Mouse (Mus musculus) forebrain, postnatal 0 days (tissue): ENCODE results near the gene Hacd3. TPM values are rescaled to one million over a fixed set of nuclear protein-coding genes. Genes with fewer than 3 reads are reported as not detected.
A peak's percentile ranks its signal among the peaks of the same experiment; 100 is the strongest.

ENCODE experiments used
- ATAC-seq: fragments of 200-750 bp; cut with Nextera tagmentation; 2 replicates; pipeline ENCODE4 v1.8.0; 2017; ENCODE audit warnings: mild to moderate bottlenecking, moderate library complexity
- DNase-seq: peaks from one replicate; pipeline ENCODE4 v3.0.0-alpha.2; 2015
- H3K27ac ChIP-seq: fragments of 300-500 bp; sonication (generic); 2 replicates; pipeline ENCODE4 v1.5.1; 2014; ENCODE audit warnings: low read depth, mild to moderate bottlenecking, antibody characterized with exemption, low read length, moderate library complexity, mixed read lengths
- H3K27me3 ChIP-seq: fragments of 300-500 bp; sonication (generic); 2 replicates; pipeline ENCODE4 v1.6.1; 2014; ENCODE audit warnings: mild to moderate bottlenecking, low read length, mixed read lengths; ENCODE audit not compliant: insufficient read depth
- H3K36me3 ChIP-seq: fragments of 300-500 bp; sonication (generic); 2 replicates; pipeline ENCODE4 v1.6.1; 2014; ENCODE audit warnings: mild to moderate bottlenecking, moderate library complexity; ENCODE audit not compliant: insufficient read depth
- H3K4me1 ChIP-seq: fragments of 300-500 bp; sonication (generic); 2 replicates; pipeline ENCODE4 v1.6.1; 2014; ENCODE audit warnings: antibody characterized with exemption; ENCODE audit not compliant: insufficient read depth
- H3K4me2 ChIP-seq: fragments of 300-500 bp; sonication (generic); 2 replicates; pipeline ENCODE4 v1.6.1; 2014; ENCODE audit warnings: low read depth, mild to moderate bottlenecking, moderate library complexity
- H3K4me3 ChIP-seq: fragments of 300-500 bp; sonication (generic); 2 replicates; pipeline ENCODE4 v1.5.1; 2014; ENCODE audit warnings: low read depth, low read length, mixed read lengths
- H3K9ac ChIP-seq: fragments of 300-500 bp; sonication (generic); 2 replicates; pipeline ENCODE4 v1.6.1; 2014; ENCODE audit warnings: mild to moderate bottlenecking
- H3K9me3 ChIP-seq: fragments of 300-500 bp; sonication (generic); 2 replicates; pipeline ENCODE4 v1.6.1; 2016; ENCODE audit warnings: low read length
- CTCF ChIP-seq: sonication (generic); IDR thresholded peaks from 2 replicates; pipeline ENCODE4 v1.5.1; 2016; ENCODE audit warnings: antibody characterized with exemption, control low read depth, low read depth
- WGBS: fragments of 180-500 bp; shearing (Covaris S2); extraction: QIAGEN DNeasy Blood & Tissue Kit; methylation state at CpG from one replicate; pipeline ENCODE4 v1.1.7; 2014; 5-methylcytosine and 5-hydroxymethylcytosine counted together
- polyA plus RNA-seq: library from polyadenylated mRNA; unstranded; fragments of >200 nt; fragmentation: Nextera tagmentation; extraction: Ambion mirVana; gene quantifications from 2 replicates; pipeline ENCODE4 v1.2.1, GENCODE M21; 2015
- total RNA-seq: library from RNA; depleted of rRNA; stranded (reverse); fragments of >200 nt; gene quantifications from 2 replicates; pipeline ENCODE4 v1.2.3, GENCODE M21; 2014

The Hacd3 gene
- total and polyA plus RNA-seq, 2 experiments from 2014 or later, result 165 to 182 TPM

DNA sequence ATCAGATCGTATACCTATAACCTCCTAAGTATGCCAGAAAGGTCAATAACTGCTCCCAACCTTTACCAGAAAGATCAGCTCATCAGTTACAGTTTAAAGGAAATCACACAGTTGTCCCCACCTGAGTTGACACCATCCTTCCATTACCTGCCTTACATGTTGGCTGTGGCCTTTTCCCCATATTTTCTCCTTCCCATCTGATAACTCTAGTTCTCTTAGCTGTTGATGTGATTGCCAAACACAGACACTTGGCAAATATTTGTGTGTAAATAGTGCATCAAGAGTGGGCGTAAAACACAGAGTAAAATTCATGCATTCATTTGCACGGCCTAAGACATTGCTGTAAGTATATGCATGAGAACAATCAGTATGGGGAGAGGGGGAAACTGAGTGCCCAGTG, 2.0 kb upstream of the Hacd3 start:
- H3K4me3 ChIP-seq, result no peak overlapping the region
- WGBS, result 94% methylated on average over 3 of the region's 3 CpGs
- no peaks in the 10 kb centered on the region for H3K9me3 ChIP-seq
- no peak for TF ChIP-seq CTCF
- DNase-seq, result no peak
- no peaks in the 10 kb centered on the region for H3K36me3 ChIP-seq
- no peak overlapping the region for H3K9ac ChIP-seq
- H3K4me2 ChIP-seq, result no peak overlapping the region
- no peak overlapping the region for H3K27ac ChIP-seq
- H3K27me3 ChIP-seq, result no peaks in the 10 kb centered on the region
- H3K4me1 ChIP-seq, result peaks cover 25% of the 10 kb centered on the region
- no peak for ATAC-seq

DNA sequence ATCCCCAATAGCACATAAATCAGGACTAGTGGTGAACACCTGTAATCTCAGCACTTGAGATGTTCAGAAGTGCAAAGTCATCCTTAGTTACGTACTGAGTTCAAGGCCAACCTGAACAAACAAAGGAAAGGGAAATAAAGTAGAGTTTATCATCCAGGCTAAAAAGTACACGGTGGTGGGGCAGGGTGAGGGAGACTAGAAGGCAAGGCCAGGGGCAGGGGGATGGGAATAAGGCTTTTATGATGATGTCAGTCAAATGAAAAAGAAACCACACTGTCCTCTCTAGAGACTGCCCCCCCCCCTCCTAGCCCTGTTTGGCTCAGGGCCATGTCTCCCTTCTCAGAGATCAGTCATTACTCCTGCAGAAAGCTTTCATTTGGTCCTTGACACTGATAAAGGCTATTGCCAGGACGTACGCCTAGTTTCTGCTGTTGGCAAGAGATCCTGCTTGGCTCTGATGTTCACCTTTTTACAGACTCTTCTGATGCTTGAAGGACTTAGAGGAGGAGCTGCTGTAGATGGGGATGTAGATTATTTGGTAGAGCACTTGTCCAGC, 1.2 kb upstream of the Hacd3 start:
- H3K36me3 ChIP-seq, result no peaks in the 10 kb centered on the region
- peaks cover 30% of the 10 kb centered on the region for H3K4me1 ChIP-seq
- 51% methylated on average over 4 of the region's 4 CpGs for WGBS
- H3K27ac ChIP-seq, result peak overlapping the region; percentile 93; the same call in 1 of the 2 replicates
- no peak overlapping the region; the same call in 1 of the 2 replicates for H3K9ac ChIP-seq
- H3K4me3 ChIP-seq, result no peak overlapping the region
- 0 out of 2 replicates have a peak overlapping the region, but pooled peaks have one; percentile 69 for H3K4me2 ChIP-seq
- H3K27me3 ChIP-seq, result no peaks in the 10 kb centered on the region
- DNase-seq, result no peak
- H3K9me3 ChIP-seq, result no peaks in the 10 kb centered on the region
- no peak for ATAC-seq
- TF ChIP-seq CTCF, result 0 out of 2 replicates have a peak, but pooled peaks have one; percentile 7

DNA sequence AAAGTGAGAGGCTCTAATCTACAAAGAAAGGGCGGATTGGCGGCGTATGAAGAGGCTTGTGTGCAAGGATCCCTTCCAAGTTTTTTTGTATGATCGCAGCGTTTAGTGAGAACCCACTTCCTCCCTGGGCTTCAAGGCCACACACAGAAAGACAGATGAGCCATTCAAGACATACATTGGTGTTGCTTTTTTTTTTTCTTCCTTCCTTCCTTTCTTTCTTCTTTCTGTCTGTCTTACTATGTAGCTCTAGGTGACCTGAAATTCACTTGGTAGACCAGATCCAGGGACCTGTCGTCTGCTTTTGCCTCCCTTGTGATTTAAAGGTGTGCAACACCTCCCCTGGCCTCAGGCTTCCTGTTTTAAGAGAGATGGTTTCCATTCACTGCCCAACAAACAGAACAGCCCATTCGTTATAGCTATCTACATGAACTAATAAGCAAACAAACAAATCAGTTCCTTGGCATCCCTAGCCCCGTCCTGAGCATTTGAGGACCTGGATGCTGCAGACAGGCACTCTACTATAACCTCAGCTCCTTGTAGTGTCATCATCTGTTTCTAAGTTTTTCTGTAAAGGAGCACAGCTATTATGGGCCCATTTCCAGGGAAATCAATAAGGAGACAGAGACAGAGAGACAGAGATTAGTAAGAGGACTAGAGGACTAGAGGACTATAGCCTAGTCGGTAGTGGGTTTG, 540 bp upstream of the Hacd3 start:
- H3K27ac ChIP-seq, result peak overlapping the region; percentile 93
- DNase-seq, result no peak
- no peaks in the 10 kb centered on the region for H3K36me3 ChIP-seq
- peak overlapping the region; percentile 96 for H3K9ac ChIP-seq
- H3K4me3 ChIP-seq, result peak overlapping the region; percentile 95
- no peak for ATAC-seq
- peak overlapping the region; percentile 69 for H3K4me2 ChIP-seq
- WGBS, result 17% methylated on average over 9 of the region's 9 CpGs
- no peaks in the 10 kb centered on the region for H3K9me3 ChIP-seq
- no peaks in the 10 kb centered on the region for H3K27me3 ChIP-seq
- peaks cover 34% of the 10 kb centered on the region for H3K4me1 ChIP-seq
- TF ChIP-seq CTCF, result no peak

DNA sequence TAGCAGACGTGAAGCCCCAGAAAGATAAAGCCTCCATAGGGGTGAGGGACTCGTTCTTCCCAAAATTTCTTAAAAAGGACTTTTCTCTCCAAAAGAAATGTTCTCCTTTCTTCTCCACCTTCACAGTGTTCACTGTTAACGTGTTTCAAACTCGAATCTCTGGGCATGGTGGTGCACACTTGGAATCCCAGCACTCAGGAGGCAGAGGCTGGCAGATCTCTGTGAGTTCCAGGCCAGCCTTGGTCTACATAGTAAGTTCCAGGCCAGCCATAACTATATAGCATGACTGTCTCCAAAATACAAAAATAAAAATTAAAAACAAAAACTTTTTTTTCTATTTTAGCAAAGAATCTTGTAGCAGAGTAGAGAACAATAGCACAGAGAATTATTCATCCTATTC, 1.4 kb downstream of the Hacd3 start:
- no peaks in the 10 kb centered on the region for H3K9me3 ChIP-seq
- H3K4me2 ChIP-seq, result peak overlapping the region; percentile 69
- no peaks in the 10 kb centered on the region for H3K27me3 ChIP-seq
- peak overlapping the region; percentile 96 for H3K9ac ChIP-seq
- H3K4me3 ChIP-seq, result peak overlapping the region; percentile 95
- no peak for DNase-seq
- TF ChIP-seq CTCF, result no peak
- ATAC-seq, result no peak
- H3K4me1 ChIP-seq, result peaks cover 41% of the 10 kb centered on the region
- H3K36me3 ChIP-seq, result no peaks in the 10 kb centered on the region
- WGBS, result 68% methylated on average over 4 of the region's 4 CpGs
- H3K27ac ChIP-seq, result no peak overlapping the region

DNA sequence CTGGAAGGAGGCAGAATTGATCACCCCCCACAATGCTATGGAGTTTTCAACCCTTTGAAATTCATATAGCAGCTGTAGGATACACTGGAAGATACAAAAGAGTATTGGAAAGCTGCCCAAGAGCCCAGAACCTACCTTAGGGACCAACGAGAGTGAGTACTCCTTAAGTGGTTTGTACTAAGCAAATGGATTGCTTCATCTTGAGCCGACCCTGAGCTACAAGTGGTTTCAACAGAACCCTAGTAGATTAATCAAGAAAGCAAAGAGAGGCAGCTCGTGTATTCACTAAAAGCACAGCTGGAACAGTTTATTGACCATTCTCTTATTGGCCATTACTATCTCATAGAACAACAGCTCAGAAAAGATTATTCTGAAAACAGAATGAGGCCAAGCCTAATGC, 2.3 kb downstream of the Hacd3 start:
- H3K4me3 ChIP-seq, result no peak overlapping the region
- DNase-seq, result no peak
- no peak for ATAC-seq
- TF ChIP-seq CTCF, result no peak
- H3K27ac ChIP-seq, result no peak overlapping the region
- WGBS, result 41% methylated on average over 3 of the region's 3 CpGs
- no peaks in the 10 kb centered on the region for H3K9me3 ChIP-seq
- peaks cover 41% of the 10 kb centered on the region for H3K4me1 ChIP-seq
- H3K4me2 ChIP-seq, result peak overlapping the region; percentile 69
- H3K27me3 ChIP-seq, result no peaks in the 10 kb centered on the region
- no peak overlapping the region for H3K9ac ChIP-seq
- no peaks in the 10 kb centered on the region for H3K36me3 ChIP-seq

DNA sequence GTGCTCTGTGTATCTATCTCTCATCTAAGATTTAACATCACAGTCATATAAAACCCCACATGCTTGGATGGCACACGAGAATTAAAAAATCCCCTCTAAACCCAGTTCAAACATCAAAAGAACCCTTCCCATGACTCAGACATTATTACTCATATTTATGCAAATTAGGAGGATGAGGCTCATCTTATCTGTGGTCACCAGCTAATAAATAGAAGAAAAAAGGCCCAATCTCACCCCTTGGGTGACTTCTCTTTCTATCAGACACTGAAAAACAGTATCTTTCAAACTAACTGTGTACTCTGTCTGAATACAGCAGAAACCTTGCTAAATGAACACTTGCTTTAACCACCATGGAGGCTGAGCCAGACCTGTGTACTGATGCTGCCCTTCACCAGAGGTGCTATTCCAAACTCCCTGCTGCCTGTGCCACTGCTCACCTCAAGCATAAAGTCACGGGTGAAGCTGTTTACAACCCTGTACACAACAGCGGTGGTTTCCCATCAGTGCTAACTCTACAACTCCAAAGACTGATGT, 2.8 kb downstream of the Hacd3 start:
- 70% methylated on average over 3 of the region's 3 CpGs for WGBS

DNA sequence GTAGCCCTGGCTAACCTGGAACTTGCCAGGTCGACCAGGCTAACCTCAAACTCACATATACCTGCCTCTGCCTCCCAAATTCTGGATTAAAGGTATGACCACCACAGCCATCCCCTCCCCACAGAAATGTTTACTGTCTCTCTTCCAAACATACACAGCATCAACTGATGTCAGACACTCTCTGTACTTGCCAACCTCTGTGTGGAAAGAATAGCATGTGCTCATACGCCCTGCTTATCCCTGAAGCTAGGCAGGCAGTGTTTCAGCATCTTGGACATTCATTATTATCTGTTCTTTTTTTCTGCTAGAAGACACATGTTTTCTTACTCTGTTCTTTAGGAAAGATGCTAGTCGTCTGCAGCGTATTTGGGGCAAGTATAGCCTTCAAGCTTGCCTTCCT, 3.6 kb downstream of the Hacd3 start:
- Histone ChIP-seq H3K9me3 (no peaks in the 10 kb centered on the region), H3K36me3 (no peaks in the 10 kb centered on the region), H3K27ac (no peak overlapping the region), H3K4me3 (no peak overlapping the region), H3K9ac (no peak overlapping the region), H3K4me1 (peaks cover 41% of the 10 kb centered on the region), H3K27me3 (no peaks in the 10 kb centered on the region), H3K4me2 (no peak overlapping the region)
- TF ChIP-seq CTCF, result no peak
- DNase-seq (no peak), ATAC-seq (no peak)
- 78% methylated on average over 4 of the region's 4 CpGs for WGBS

More for the DNA sequence above, 2.8 kb downstream of the Hacd3 start:
- Histone ChIP-seq H3K9me3 (no peaks in the 10 kb centered on the region), H3K4me2 (0 out of 2 replicates have a peak overlapping the region, but pooled peaks have one; percentile 69), H3K27ac (no peak overlapping the region), H3K27me3 (no peaks in the 10 kb centered on the region), H3K9ac (no peak overlapping the region), H3K4me1 (peaks cover 41% of the 10 kb centered on the region), H3K4me3 (no peak overlapping the region), H3K36me3 (no peaks in the 10 kb centered on the region)
- TF ChIP-seq CTCF, result no peak
- DNase-seq, result no peak
- no peak for ATAC-seq
